Mouse (Mus musculus) neural tube, embryonic 13.5 days (tissue): ENCODE measurements around the gene Itih5. TPM values are rescaled to one million over a fixed set of nuclear protein-coding genes. Genes with fewer than 3 reads are reported as not detected.
A peak's percentile ranks its signal among the peaks of the same experiment; 100 is the strongest.

ENCODE experiments used
- ATAC-seq: fragments of 200-750 bp; cut with Nextera tagmentation; 2 replicates; pipeline ENCODE4 v1.8.0; 2017; ENCODE audit warnings: low read depth, mild to moderate bottlenecking, moderate TSS enrichment, moderate library complexity
- H3K27ac ChIP-seq: fragments of 300-500 bp; sonication (generic); replicated peaks from 2 replicates; pipeline ENCODE4 v1.5.1; 2015; ENCODE audit warnings: moderate library complexity, mild to moderate bottlenecking, inconsistent platforms
- H3K27me3 ChIP-seq: fragments of 300-500 bp; sonication (generic); 2 replicates; pipeline ENCODE4 v1.6.1; 2015; ENCODE audit warnings: mild to moderate bottlenecking, inconsistent platforms
- H3K36me3 ChIP-seq: fragments of 300-500 bp; sonication (generic); 2 replicates; pipeline ENCODE4 v1.6.1; 2015; ENCODE audit warnings: mild to moderate bottlenecking, inconsistent platforms
- H3K4me1 ChIP-seq: fragments of 300-500 bp; sonication (generic); replicated peaks from 2 replicates; pipeline ENCODE4 v1.6.1; 2015; ENCODE audit warnings: inconsistent platforms
- H3K4me2 ChIP-seq: fragments of 300-500 bp; sonication (generic); 2 replicates; pipeline ENCODE4 v1.6.1; 2015; ENCODE audit warnings: inconsistent platforms, mild to moderate bottlenecking, moderate library complexity
- H3K4me3 ChIP-seq: fragments of 300-500 bp; sonication (generic); 2 replicates; pipeline ENCODE4 v1.5.1; 2015; ENCODE audit warnings: mild to moderate bottlenecking, inconsistent platforms
- H3K9ac ChIP-seq: fragments of 300-500 bp; sonication (generic); 2 replicates; pipeline ENCODE4 v1.6.1; 2015; ENCODE audit warnings: moderate library complexity, mild to moderate bottlenecking, inconsistent platforms
- H3K9me3 ChIP-seq: fragments of 300-500 bp; sonication (generic); 2 replicates; pipeline ENCODE4 v1.6.1; 2016; ENCODE audit warnings: inconsistent platforms
- whole genome bisulfite sequencing: fragments of 180-500 bp; shearing (Covaris S2); methylation state at CpG from one replicate; pipeline ENCODE4 v1.1.7; 2015; 5-methylcytosine and 5-hydroxymethylcytosine counted together
- polyA plus RNA-seq: library from polyadenylated mRNA; unstranded; fragments of >200 nt; fragmentation: Nextera tagmentation; extraction: Ambion mirVana; gene quantifications from 2 replicates; pipeline ENCODE4 v1.2.1, GENCODE M21; 2015

The Itih5 gene
- polyA plus RNA-seq, 1 experiment from 2014 or later = 8.9 TPM

GRCm38 (mm10) chr2:10193553-10193952 lies 40.2 kb downstream of the Itih5 start:
- Histone ChIP-seq H3K4me2 (no peak overlapping the region), H3K9ac (no peak overlapping the region), H3K27me3 (no peaks in the 10 kb centered on the region), H3K36me3 (no peaks in the 10 kb centered on the region), H3K27ac (no peak overlapping the region), H3K4me1 (no peaks in the 10 kb centered on the region), H3K4me3 (no peak overlapping the region), H3K9me3 (no peaks in the 10 kb centered on the region)
- no peak for ATAC-seq
- WGBS = 80% methylated on average over 3 of the region's 3 CpGs

DNA sequence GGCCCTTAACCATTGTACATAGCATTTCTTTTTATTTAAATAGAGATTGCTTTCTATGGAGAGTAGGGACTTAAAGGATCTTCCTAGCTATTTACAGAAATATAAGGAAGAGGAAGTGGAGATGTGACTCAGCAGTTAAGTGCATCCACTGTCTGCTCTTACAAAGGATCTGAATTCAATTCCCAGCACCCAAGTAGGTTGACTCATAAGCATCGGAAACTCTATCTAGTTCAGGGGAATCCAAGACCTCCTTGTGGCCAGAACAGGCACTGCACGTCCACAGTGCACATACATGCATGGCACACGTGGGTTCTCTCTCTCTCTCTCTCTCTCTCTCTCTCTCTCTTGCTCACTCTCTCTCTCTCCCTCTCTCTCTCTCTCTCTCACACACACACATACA lies 41.8 kb downstream of the Itih5 start:
- Histone ChIP-seq H3K27ac (no peak overlapping the region), H3K4me1 (no peaks in the 10 kb centered on the region), H3K4me2 (no peak overlapping the region), H3K9ac (no peak overlapping the region), H3K27me3 (no peaks in the 10 kb centered on the region), H3K36me3 (no peaks in the 10 kb centered on the region), H3K9me3 (no peaks in the 10 kb centered on the region), H3K4me3 (no peak overlapping the region)
- ATAC-seq = no peak
- WGBS = 80% methylated on average over 3 of the region's 3 CpGs

DNA sequence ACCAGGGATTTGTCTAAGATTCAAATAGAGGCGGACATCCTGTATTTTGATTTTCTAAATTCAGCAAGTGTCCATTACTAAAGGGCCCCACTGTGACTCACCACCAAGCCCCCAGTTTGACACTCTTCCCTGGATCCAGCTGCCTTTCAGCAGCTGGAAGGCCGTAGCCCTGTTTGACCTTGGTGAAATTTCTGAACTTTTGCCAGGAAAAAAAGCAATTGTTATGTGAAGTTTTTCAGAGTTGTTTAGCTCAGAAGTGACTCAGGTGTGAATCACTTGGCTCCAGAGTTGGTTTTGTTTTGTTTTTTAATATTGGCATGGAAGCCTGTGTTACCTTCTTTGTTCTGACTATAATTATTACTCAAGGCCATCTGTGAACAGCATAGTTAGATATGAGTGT lies 46.0 kb downstream of the Itih5 start:
- ATAC-seq = no peak
- WGBS = 81% methylated on average over 2 of the region's 2 CpGs
- Histone ChIP-seq H3K4me3 (no peak overlapping the region), H3K4me2 (no peak overlapping the region), H3K27ac (no peak overlapping the region), H3K9me3 (no peaks in the 10 kb centered on the region), H3K4me1 (no peaks in the 10 kb centered on the region), H3K9ac (no peak overlapping the region), H3K27me3 (no peaks in the 10 kb centered on the region), H3K36me3 (no peaks in the 10 kb centered on the region)

DNA sequence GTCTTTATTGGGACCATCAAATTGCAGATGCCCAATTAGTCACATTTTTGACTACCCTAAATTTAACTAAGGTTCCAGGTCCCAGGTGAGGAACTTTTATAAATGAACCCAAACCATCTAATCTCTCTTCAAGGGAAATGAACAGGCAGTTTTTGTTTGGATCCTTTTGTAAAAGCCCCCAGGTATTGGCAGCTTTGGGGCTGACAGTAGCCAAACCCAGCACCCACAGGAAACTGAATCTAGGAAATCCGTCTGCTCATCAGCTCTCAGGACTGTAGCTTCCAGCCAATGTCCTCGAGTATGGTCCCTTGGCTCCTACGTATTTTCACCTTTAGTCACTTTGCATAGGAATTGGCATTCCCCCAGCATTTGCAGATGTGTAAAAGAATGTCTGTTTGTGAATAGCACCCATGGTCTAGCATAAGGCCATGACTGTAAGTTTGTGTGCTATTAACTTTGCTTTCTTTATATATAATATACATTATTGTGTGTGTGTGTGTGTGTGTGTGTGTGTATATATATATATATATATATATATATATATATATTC lies 47.4 kb downstream of the Itih5 start:
- H3K9me3 ChIP-seq = no peaks in the 10 kb centered on the region
- no peaks in the 10 kb centered on the region for H3K27me3 ChIP-seq
- H3K27ac ChIP-seq = no peak overlapping the region
- WGBS = 79% methylated on average over 3 of the region's 3 CpGs
- H3K9ac ChIP-seq = no peak overlapping the region
- H3K4me3 ChIP-seq = no peak overlapping the region
- H3K4me2 ChIP-seq = no peak overlapping the region
- H3K36me3 ChIP-seq = no peaks in the 10 kb centered on the region
- no peak for ATAC-seq
- no peaks in the 10 kb centered on the region for H3K4me1 ChIP-seq

DNA sequence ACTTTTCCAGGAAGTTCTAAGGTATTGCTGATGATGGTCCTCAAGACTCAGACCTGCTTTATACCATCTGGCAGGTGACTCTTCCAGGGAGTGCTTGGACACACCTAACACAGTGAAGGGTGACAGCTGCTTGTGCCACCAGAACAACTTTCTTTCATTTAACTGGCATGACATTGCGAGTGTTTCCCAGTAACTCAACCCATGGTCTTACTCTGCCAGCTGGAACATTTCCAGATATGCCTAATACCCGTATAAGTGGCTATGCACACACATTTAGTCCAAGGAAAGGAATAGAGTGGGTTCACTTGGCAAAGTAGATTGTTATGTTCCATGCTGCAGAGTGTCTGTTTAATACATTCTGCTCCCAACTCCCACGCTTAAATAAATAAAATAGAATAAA lies 50.9 kb downstream of the Itih5 start:
- Histone ChIP-seq H3K4me1 (no peaks in the 10 kb centered on the region), H3K36me3 (no peaks in the 10 kb centered on the region), H3K27me3 (no peaks in the 10 kb centered on the region), H3K4me3 (no peak overlapping the region), H3K9ac (no peak overlapping the region), H3K27ac (no peak overlapping the region), H3K9me3 (no peaks in the 10 kb centered on the region), H3K4me2 (no peak overlapping the region)
- no peak for ATAC-seq
- 79% methylated on average over 3 of the region's 3 CpGs for WGBS

DNA sequence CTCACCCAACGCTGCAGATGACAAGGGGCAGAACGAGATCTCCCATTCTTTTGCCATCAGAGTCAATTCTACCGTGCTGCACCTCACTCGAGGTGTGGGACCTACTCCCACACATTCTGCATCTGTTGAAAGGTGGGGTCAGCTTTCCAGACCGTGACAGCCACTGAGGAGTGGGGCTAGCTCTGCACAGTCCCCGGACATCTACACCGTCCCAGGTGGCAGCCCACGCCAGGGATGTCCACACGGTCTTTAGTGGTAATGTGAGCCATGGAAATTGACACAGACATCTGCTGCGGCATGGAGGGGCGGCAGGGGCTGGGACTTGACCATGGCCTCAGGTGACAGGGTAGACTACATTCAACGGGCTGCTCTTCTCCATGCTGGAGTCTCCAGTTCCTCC lies 60.1 kb downstream of the Itih5 start:
- H3K36me3 ChIP-seq = no peaks in the 10 kb centered on the region
- H3K9me3 ChIP-seq = no peaks in the 10 kb centered on the region
- H3K4me2 ChIP-seq = no peak overlapping the region
- ATAC-seq = no peak
- no peaks in the 10 kb centered on the region for H3K27me3 ChIP-seq
- peaks cover 18% of the 10 kb centered on the region for H3K4me1 ChIP-seq
- 88% methylated on average over 12 of the region's 12 CpGs for WGBS
- no peak overlapping the region for H3K4me3 ChIP-seq
- H3K9ac ChIP-seq = no peak overlapping the region
- H3K27ac ChIP-seq = no peak overlapping the region

- Histone ChIP-seq H3K9me3 (no peaks in the 10 kb centered on the region), H3K9ac (0 out of 2 replicates have a peak overlapping the region, but pooled peaks have one; percentile 8), H3K4me2 (0 out of 2 replicates have a peak overlapping the region, but pooled peaks have one; percentile 5), H3K27me3 (no peaks in the 10 kb centered on the region), H3K27ac (no peak overlapping the region), H3K36me3 (no peaks in the 10 kb centered on the region), H3K4me1 (peaks cover 18% of the 10 kb centered on the region), H3K4me3 (no peak overlapping the region)
- ATAC-seq = peak; percentile 32
- 80% methylated on average over 7 of the region's 7 CpGs for WGBS
Measured at GRCm38 (mm10) chr2:10215876-10216565, 62.6 kb downstream of the Itih5 start.

DNA sequence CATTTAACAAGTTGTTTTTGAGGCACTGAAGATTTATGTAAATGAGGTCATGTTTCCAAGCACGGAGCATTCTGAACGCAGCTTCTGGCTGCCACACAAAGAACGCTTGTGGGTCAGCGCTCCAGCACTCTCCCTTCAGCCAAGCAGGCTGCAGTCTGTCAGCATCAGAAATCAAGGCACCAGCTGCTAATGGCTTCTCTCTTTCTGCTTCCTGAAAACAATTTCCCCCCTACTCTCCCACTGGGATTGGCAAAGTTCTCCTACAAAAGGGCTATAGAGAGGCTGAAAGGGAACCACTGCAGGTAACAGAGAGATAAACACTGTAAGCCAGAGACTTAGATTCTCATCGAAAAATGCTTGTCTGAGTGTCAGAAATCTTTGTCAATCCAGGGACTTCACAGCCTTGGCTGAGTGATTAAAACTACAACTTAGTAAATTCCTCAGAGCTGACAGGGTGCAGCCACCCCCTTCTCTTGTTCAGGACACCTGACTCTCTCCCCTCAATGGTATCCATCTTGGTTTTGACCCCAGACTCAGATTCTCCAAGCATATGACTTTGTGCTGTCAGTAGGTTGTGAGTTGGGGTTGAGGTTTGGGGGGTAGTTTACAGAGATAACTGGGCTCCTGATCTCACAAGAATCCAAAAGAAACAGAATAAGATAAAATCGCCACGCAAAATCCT lies 63.3 kb downstream of the Itih5 start:
- no peak overlapping the region for H3K4me3 ChIP-seq
- WGBS = 39% methylated on average over 7 of the region's 7 CpGs
- H3K9ac ChIP-seq = 0 out of 2 replicates have a peak overlapping the region, but pooled peaks have one; percentile 8
- 0 out of 2 replicates have a peak overlapping the region, but pooled peaks have one; percentile 5 for H3K4me2 ChIP-seq
- 0 out of 2 replicates have a peak overlapping the region, but pooled peaks have one; percentile 42 for H3K27ac ChIP-seq
- H3K27me3 ChIP-seq = no peaks in the 10 kb centered on the region
- peak; percentile 72 for ATAC-seq
- no peaks in the 10 kb centered on the region for H3K9me3 ChIP-seq
- H3K4me1 ChIP-seq = peaks cover 18% of the 10 kb centered on the region
- H3K36me3 ChIP-seq = no peaks in the 10 kb centered on the region

DNA sequence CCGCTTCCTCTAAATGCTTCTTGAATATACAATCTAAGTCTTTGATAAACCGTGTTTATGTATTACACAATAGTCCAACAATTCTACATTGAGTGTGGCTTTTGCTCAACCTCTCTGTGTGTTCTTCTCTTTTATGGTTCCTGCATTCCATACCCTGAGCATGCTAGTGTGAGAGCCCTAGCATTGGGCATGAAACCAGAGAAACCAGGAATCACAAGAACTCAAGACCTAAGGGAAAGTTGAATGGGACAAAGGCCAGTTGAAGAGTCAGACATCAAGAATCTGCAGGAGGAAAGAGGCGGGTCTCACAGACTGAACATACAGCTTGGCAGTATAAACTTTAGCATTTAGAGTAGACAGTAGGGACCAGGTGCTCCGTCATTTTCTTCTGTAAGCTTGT lies 68.5 kb downstream of the Itih5 start:
- H3K9me3 ChIP-seq = no peaks in the 10 kb centered on the region
- H3K27me3 ChIP-seq = no peaks in the 10 kb centered on the region
- H3K4me3 ChIP-seq = no peak overlapping the region
- H3K9ac ChIP-seq = no peak overlapping the region
- no peak overlapping the region for H3K27ac ChIP-seq
- H3K4me2 ChIP-seq = no peak overlapping the region
- H3K36me3 ChIP-seq = no peaks in the 10 kb centered on the region
- no peak for ATAC-seq
- peaks cover 9% of the 10 kb centered on the region for H3K4me1 ChIP-seq
- 84% methylated on average over 4 of the region's 4 CpGs for WGBS

- no peak for ATAC-seq
- Histone ChIP-seq H3K36me3 (no peaks in the 10 kb centered on the region), H3K4me1 (no peaks in the 10 kb centered on the region), H3K9ac (no peak overlapping the region), H3K9me3 (no peaks in the 10 kb centered on the region), H3K27ac (no peak overlapping the region), H3K4me3 (no peak overlapping the region), H3K27me3 (no peaks in the 10 kb centered on the region), H3K4me2 (no peak overlapping the region)
- 89% methylated on average over 1 of the region's 1 CpGs for WGBS
Measured at GRCm38 (mm10) chr2:10226907-10227306, 73.5 kb downstream of the Itih5 start.

GRCm38 (mm10) chr2:10231971-10232370 lies 78.6 kb downstream of the Itih5 start:
- H3K4me1 ChIP-seq = no peaks in the 10 kb centered on the region
- ATAC-seq = no peak
- whole genome bisulfite sequencing = 77% methylated on average over 6 of the region's 6 CpGs
- no peak overlapping the region for H3K4me2 ChIP-seq
- H3K27me3 ChIP-seq = no peaks in the 10 kb centered on the region
- H3K4me3 ChIP-seq = no peak overlapping the region
- no peak overlapping the region for H3K27ac ChIP-seq
- H3K36me3 ChIP-seq = no peaks in the 10 kb centered on the region
- no peak overlapping the region for H3K9ac ChIP-seq
- H3K9me3 ChIP-seq = no peaks in the 10 kb centered on the region

DNA sequence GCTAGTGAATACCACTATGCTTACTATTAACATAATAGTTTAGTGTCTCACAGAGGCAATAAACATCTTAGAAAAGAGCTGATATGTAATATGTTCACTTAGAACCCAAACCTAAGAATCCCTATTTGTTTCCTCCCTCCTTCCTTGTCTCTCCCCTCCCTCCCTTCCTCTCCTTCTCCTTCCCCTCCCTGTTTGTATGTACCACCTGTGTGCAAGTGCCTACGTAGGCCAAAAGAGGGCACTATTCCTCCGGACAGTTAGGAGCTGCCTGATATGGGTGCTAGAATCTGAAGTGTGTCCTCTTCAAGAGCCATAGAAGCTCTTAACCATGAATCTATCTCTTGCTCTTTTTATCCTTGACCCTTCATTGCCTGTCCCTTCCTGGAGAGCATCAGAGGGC lies 83.2 kb downstream of the Itih5 start:
- no peak overlapping the region for H3K4me2 ChIP-seq
- H3K27ac ChIP-seq = no peak overlapping the region
- H3K4me1 ChIP-seq = no peaks in the 10 kb centered on the region
- no peaks in the 10 kb centered on the region for H3K27me3 ChIP-seq
- H3K9ac ChIP-seq = no peak overlapping the region
- H3K4me3 ChIP-seq = no peak overlapping the region
- no peaks in the 10 kb centered on the region for H3K36me3 ChIP-seq
- ATAC-seq = no peak
- 95% methylated on average over 2 of the region's 2 CpGs for WGBS
- no peaks in the 10 kb centered on the region for H3K9me3 ChIP-seq
